Mouse (Mus musculus) ES-E14 (cell line): ENCODE results near the gene Mcl1. TPM values are rescaled to one million over a fixed set of nuclear protein-coding genes. Genes with fewer than 3 reads are reported as not detected.

Experiments
- DNase-seq: peaks from one replicate; pipeline ENCODE4 v3.0.0-alpha.2; 2013; ENCODE audit warnings: low read depth, low spot score
- H3K27ac ChIP-seq: 2 replicates; pipeline ENCODE4 v1.5.1; 2012; ENCODE audit warnings: low read depth, mild to moderate bottlenecking, low read length, moderate library complexity, mixed read lengths; ENCODE audit not compliant: poor library complexity, insufficient read depth, severe bottlenecking
- H3K36me3 ChIP-seq: 2 replicates; pipeline ENCODE4 v1.6.1; 2012; ENCODE audit warnings: mild to moderate bottlenecking, low read length, moderate library complexity, mixed read lengths; ENCODE audit not compliant: control insufficient read depth, poor library complexity, insufficient read depth, severe bottlenecking
- H3K4me1 ChIP-seq, 2 experiments: fragments of 150-350 bp in 1 of 2; sonication (generic) in 1 of 2; 2 replicates each; pipeline ENCODE4 v1.6.1; 2012; ENCODE audit warnings: low read length in 2 of 2, mild to moderate bottlenecking in 1 of 2, mixed read lengths in 1 of 2; ENCODE audit not compliant: control insufficient read depth in 2 of 2, insufficient read depth in 2 of 2, poor library complexity in 1 of 2
- H3K4me3 ChIP-seq, 2 experiments: fragments of 150-350 bp in 1 of 2; sonication (generic) in 1 of 2; 2 replicates each; pipeline ENCODE4 v1.5.1; 2012; ENCODE audit warnings: low read length in 2 of 2, low read depth in 1 of 2, mild to moderate bottlenecking in 1 of 2, mixed read lengths in 1 of 2; ENCODE audit not compliant: insufficient read depth in 1 of 2, poor library complexity in 1 of 2, severe bottlenecking in 1 of 2
- H3K9ac ChIP-seq: 2 replicates; pipeline ENCODE4 v1.6.1; 2012; ENCODE audit warnings: low read depth, mild to moderate bottlenecking, low read length, mixed read lengths; ENCODE audit not compliant: poor library complexity, insufficient read depth, severe bottlenecking
- H3K9me3 ChIP-seq: fragments of 150-350 bp; sonication (generic); 2 replicates; pipeline ENCODE4 v1.6.1; 2012; ENCODE audit warnings: low read depth, mild to moderate bottlenecking, low read length; ENCODE audit not compliant: control insufficient read depth, insufficient read depth
- CHD2 ChIP-seq: IDR thresholded peaks from 2 replicates; pipeline ENCODE4 v1.6.1; 2014; ENCODE audit warnings: mild to moderate bottlenecking, low read depth, low read length, inconsistent platforms
- HCFC1 ChIP-seq: IDR thresholded peaks from 2 replicates; pipeline ENCODE4 v1.6.1; 2012; ENCODE audit warnings: low read length, inconsistent platforms, borderline replicate concordance; ENCODE audit not compliant: insufficient read depth
- MAFK ChIP-seq: IDR thresholded peaks from 2 replicates; pipeline ENCODE4 v1.6.1; 2014; ENCODE audit warnings: mild to moderate bottlenecking, low read depth, low read length, inconsistent platforms; ENCODE audit not compliant: insufficient read depth
- ZC3H11A ChIP-seq: IDR thresholded peaks from 2 replicates; pipeline ENCODE4 v1.6.1; 2012; ENCODE audit warnings: low read depth, mild to moderate bottlenecking, inconsistent platforms, low read length, borderline replicate concordance
- ZNF384 ChIP-seq: IDR thresholded peaks from 2 replicates; pipeline ENCODE4 v1.6.1; 2012; ENCODE audit warnings: low read depth, low read length, inconsistent platforms
- in situ Hi-C, 2 experiments: fragments of 600-800 bp; cut with MboI; formaldehyde crosslinking; loops; one replicate each; pipeline ENCODE4 v1.15.1; 2025; ENCODE audit warnings: low sequenced_read_pairs in 2 of 2, inconsistent platforms in 1 of 2; ENCODE audit not compliant: unreplicated experiment in 2 of 2
- total RNA-seq: library from RNA; depleted of rRNA; stranded (reverse); fragments of 300-350 nt; gene quantifications from 2 replicates; pipeline ENCODE4 v1.2.3, GENCODE M21; 2012

Mcl1 gene
- total RNA-seq, 1 experiment = 207 TPM

GRCm38 (mm10) chr3:95685301-95685700, 26.7 kb downstream of the Mcl1 start:
- in situ Hi-C loops = no loop called here
- H3K9ac ChIP-seq = no peak overlapping the region
- H3K4me3 ChIP-seq = no peak overlapping the region
- no peak for TF ChIP-seq CHD2
- TF ChIP-seq MAFK = no peak
- no peak for TF ChIP-seq ZNF384
- H3K36me3 ChIP-seq = no peaks in the 10 kb centered on the region
- peaks cover 9 to 27% of the 10 kb centered on the region in 2 experiments; a peak in 3 of 4 replicates for H3K4me1 ChIP-seq
- no peaks in the 10 kb centered on the region for H3K9me3 ChIP-seq
- no peak for DNase-seq
- no peak overlapping the region for H3K27ac ChIP-seq

- Histone ChIP-seq H3K9ac (no peak overlapping the region), H3K9me3 (no peaks in the 10 kb centered on the region), H3K27ac (no peak overlapping the region), H3K36me3 (no peaks in the 10 kb centered on the region), H3K4me1 (peaks cover 9 to 26% of the 10 kb centered on the region in 2 experiments; a peak in 3 of 4 replicates), H3K4me3 (no peak overlapping the region)
- TF ChIP-seq ZNF384 (no peak), CHD2 (no peak), ZC3H11A (no peak), HCFC1 (no peak), MAFK (no peak)
- in situ Hi-C loops = no loop called here
- no peak for DNase-seq
Observed at GRCm38 (mm10) chr3:95685701-95686100, 27.1 kb downstream of the Mcl1 start.

- in situ Hi-C loops = no loop called here
Observed at GRCm38 (mm10) chr3:95686492-95687167, 28.0 kb downstream of the Mcl1 start.

GRCm38 (mm10) chr3:95687168-95687523, 28.6 kb downstream of the Mcl1 start:
- Histone ChIP-seq H3K36me3 (no peaks in the 10 kb centered on the region), H3K27ac (no peak overlapping the region), H3K4me1 (peaks cover 3 to 15% of the 10 kb centered on the region in 2 experiments; a peak in 1 of 4 replicates), H3K9ac (no peak overlapping the region), H3K4me3 (peak overlapping the region; percentile 42 to 60; a peak in 3 of 4 replicates), H3K9me3 (no peaks in the 10 kb centered on the region)
- no peak for DNase-seq
- in situ Hi-C loops = no loop called here
- TF ChIP-seq ZC3H11A (no peak), CHD2 (no peak), HCFC1 (no peak), MAFK (no peak), ZNF384 (no peak)

More at GRCm38 (mm10) chr3:95686492-95687167, 28.0 kb downstream of the Mcl1 start:
- TF ChIP-seq HCFC1 (no peak), ZC3H11A (no peak), CHD2 (no peak)
- DNase-seq = no peak
- no peaks in the 10 kb centered on the region for H3K9me3 ChIP-seq
- H3K36me3 ChIP-seq = no peaks in the 10 kb centered on the region
- H3K4me3 ChIP-seq = no peak overlapping the region
- H3K9ac ChIP-seq = no peak overlapping the region
- H3K4me1 ChIP-seq = peaks cover 6 to 20% of the 10 kb centered on the region in 2 experiments; a peak in 1 of 4 replicates
- no peak overlapping the region for H3K27ac ChIP-seq
